Mouse (Mus musculus) E14TG2a.4 (cell line): ENCODE measurements around the gene Ppm1h.

Source experiments
- H3K27me3 ChIP-seq: 2 replicates; pipeline ENCODE4 v1.6.1; 2014; ENCODE audit warnings: low read length, control low read depth; ENCODE audit not compliant: insufficient read depth
- H3K36me3 ChIP-seq: 2 replicates; pipeline ENCODE4 v1.6.1; 2014; ENCODE audit warnings: low read length, control low read depth; ENCODE audit not compliant: insufficient read depth
- H3K4me1 ChIP-seq: replicated peaks from 2 replicates; pipeline ENCODE4 v1.6.1; 2014; ENCODE audit warnings: low read depth, low read length, control low read depth
- H3K4me3 ChIP-seq: replicated peaks from 2 replicates; pipeline ENCODE4 v1.5.1; 2014; ENCODE audit warnings: mild to moderate bottlenecking, low read length
- H3K9me3 ChIP-seq: 2 replicates; pipeline ENCODE4 v1.6.1; 2014; ENCODE audit warnings: low read length, control low read depth
- CTCF ChIP-seq: conservative IDR thresholded peaks from 2 replicates; pipeline ENCODE4 v1.5.1; 2014; ENCODE audit warnings: low read length
- NANOG ChIP-seq: IDR thresholded peaks from 2 replicates; pipeline ENCODE4 v1.6.1; 2014; ENCODE audit warnings: borderline replicate concordance, low read length, mixed read lengths
- POU5F1 ChIP-seq: IDR thresholded peaks from 2 replicates; pipeline ENCODE4 v1.6.1; 2014; ENCODE audit warnings: low read length, borderline replicate concordance

The Ppm1h gene

DNA sequence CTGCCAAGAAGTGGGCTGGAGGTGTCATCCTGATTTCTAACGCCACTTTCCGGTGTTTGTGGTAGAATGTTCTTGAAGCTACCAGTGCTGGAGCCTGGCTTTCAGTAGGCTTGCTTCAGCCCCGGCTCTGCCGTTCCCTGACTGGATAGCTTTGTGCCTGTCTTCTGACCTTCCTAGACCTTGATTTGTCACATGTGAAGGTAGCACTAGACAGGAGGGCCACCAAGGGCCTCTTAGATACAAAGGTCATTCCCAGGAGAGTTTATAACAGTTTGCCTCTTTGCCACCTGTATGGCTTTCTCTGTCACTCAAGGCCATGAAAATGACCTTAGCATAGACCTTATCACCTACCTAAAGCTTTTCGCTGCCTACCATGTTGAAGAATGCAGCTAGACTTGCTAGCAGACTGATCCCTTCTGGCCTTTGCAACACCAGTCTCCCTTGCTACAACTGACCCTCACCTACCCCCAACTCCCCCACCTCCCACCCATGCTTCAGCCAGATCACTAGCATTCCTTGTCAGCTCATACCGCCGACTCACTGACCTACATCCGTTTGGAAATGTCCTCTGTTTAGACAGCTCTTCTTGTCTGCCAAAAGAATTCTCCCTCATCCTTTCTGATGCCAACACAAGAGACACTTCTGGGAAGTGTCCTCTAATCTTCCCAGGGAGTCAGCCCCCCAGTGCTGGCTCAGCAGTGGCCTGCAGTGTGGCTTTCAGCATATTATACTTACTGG lies 180.5 kb downstream of the Ppm1h start:
- Histone ChIP-seq H3K36me3 (no peaks in the 10 kb centered on the region), H3K4me3 (no peak overlapping the region), H3K9me3 (no peaks in the 10 kb centered on the region), H3K4me1 (0 out of 2 replicates have a peak, but pooled peaks cover 16% of the 10 kb centered on the region), H3K27me3 (peaks cover 2% of the 10 kb centered on the region; the same call in 1 of the 2 replicates)
- TF ChIP-seq NANOG (no peak), CTCF (no peak), POU5F1 (no peak)

DNA sequence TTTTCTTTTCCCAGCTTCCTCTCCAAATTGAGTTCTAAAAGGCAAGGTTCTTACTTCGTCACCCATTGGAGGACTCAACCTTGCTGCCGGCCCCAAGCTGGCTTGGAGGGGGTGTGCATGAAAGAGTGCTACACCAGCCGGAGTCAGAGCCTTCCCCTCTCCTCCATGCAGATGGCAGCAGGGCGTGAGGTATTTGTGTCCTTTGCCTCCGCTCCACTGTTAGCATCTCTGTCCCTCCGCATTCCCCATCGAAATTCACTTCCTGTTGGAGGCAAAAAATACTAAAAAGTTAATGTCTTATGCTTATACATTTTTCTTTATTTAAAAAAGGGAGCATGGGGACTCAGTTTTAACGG lies 181.1 kb downstream of the Ppm1h start:
- H3K4me3 ChIP-seq = no peak overlapping the region
- H3K27me3 ChIP-seq = peaks cover 2% of the 10 kb centered on the region; the same call in 1 of the 2 replicates
- H3K9me3 ChIP-seq = no peaks in the 10 kb centered on the region
- no peak for TF ChIP-seq CTCF
- no peak for TF ChIP-seq NANOG
- TF ChIP-seq POU5F1 = no peak
- 0 out of 2 replicates have a peak, but pooled peaks cover 16% of the 10 kb centered on the region for H3K4me1 ChIP-seq
- H3K36me3 ChIP-seq = no peaks in the 10 kb centered on the region

DNA sequence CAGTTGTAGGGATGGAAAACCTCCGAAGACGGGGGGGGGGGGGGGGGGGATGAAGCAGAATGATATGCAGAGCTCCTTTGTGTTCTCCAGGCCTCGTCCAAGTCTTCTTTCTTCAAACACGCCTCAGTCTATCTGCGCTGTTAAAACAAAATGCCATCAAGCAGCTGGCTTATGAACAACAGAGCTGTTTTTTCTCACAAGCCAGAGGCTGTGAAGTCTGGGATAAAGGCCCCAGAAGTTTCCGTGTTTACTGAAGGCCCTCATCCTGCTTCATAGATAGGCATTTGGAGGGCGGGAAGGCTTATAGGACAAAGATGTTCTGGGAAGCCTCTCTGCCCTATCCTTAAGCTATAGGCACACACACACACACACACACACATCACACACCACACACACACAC lies 181.5 kb downstream of the Ppm1h start:
- Histone ChIP-seq H3K4me1 (0 out of 2 replicates have a peak, but pooled peaks cover 16% of the 10 kb centered on the region), H3K27me3 (peaks cover 2% of the 10 kb centered on the region; the same call in 1 of the 2 replicates), H3K36me3 (no peaks in the 10 kb centered on the region), H3K4me3 (no peak overlapping the region), H3K9me3 (no peaks in the 10 kb centered on the region)
- no peak for TF ChIP-seq NANOG
- TF ChIP-seq POU5F1 = no peak
- no peak for TF ChIP-seq CTCF

DNA sequence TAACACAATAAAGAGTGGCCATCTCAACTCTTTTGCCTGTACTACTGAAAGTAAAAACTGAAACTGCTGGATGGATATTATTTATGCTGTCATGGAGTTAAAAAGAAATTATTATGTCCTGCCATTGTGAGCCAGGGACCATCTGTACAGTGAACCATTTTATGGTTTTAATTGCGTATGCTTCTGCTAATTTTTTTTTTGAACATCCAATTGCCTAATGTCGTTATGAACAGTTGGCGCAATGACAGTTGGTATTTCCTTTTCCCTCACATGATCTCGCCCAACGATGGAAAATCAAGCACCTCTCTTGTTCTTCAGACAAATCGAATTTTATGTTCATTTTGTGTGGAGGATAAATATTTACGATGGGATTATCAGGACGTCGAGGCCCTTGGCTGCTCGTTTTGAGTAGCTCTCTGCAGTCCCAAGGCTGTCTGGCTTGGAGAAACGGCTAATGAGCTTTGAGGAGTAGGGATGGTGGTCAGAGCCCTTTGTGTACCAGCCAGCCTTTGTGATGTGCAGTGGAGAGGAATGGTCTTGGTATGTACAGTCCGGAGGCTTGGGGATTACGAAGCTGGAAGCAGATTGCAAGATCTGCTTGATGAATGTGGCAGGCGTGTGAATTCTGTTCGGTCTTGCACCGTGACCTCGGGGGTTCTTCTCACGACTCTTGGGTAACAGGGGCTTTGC lies 183.3 kb downstream of the Ppm1h start:
- TF ChIP-seq CTCF = no peak
- no peak for TF ChIP-seq POU5F1
- TF ChIP-seq NANOG = no peak
- no peaks in the 10 kb centered on the region for H3K9me3 ChIP-seq
- H3K4me1 ChIP-seq = 0 out of 2 replicates have a peak, but pooled peaks cover 27% of the 10 kb centered on the region
- no peak overlapping the region for H3K4me3 ChIP-seq
- H3K27me3 ChIP-seq = no peaks in the 10 kb centered on the region; the same call in 1 of the 2 replicates
- no peaks in the 10 kb centered on the region for H3K36me3 ChIP-seq

DNA sequence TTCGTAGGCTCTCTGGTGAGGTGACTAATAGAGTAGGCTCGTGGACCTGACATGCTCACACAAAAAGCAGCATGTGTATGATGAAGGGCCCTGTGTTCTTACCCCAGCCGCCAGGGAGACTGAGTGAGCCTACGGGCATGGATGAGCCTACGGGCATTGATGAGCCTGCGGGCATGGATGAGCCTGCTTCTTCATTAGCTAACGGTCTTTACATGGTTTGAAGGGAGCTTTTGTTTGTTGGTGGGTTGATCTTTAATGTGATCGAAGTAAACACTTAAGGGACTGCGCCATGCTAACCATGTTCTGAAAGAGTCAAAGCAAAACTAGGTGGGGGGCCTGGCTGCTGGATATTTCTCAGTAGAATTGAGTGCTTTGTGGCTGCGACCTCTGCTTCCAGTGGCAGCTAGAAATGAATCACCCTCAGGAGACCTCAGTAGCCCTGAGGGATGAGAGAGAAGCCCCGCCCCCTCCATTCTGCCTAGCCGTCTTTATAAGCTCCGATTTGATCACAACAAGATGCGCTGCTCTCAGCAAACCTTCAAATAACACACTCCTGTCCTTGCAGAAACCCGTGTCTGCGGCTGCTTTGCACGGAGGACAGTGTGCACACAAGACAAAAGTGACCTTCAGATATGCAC lies 183.9 kb downstream of the Ppm1h start:
- Histone ChIP-seq H3K4me1 (0 out of 2 replicates have a peak, but pooled peaks cover 27% of the 10 kb centered on the region), H3K36me3 (no peaks in the 10 kb centered on the region), H3K4me3 (no peak overlapping the region), H3K27me3 (no peaks in the 10 kb centered on the region), H3K9me3 (no peaks in the 10 kb centered on the region)
- no peak for TF ChIP-seq POU5F1
- no peak for TF ChIP-seq CTCF

DNA sequence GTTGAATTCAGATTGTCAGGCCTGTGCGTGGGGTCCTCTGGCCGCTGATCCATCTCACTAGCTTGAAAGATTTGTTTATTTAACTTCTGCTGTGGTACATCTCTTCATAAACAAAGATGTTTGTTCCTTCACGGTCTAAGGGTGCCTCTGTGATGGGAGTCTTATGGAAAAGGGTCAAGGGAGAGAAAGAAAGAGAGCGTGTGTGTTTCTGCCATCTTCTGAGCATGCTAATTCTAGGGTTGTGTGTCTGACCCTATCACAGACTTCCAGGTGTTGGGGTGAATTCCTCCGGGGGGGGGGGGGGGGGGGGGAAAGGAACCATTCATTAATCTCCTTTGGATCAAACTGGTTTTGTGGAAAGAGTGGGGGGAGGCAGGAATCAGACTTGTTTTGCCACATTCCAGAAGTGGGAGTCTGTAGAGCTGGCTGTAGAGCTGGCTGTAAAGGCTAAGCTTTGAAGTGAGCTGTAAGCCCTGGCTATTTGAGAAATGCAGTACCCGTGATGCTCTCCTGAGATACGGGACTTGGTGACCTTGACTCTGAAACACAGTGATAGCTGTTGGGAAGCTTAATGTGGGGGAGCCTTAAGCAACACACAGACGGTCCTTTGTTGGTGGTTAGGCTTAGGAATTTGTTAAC lies 191.4 kb downstream of the Ppm1h start:
- peaks cover 6% of the 10 kb centered on the region for H3K9me3 ChIP-seq
- no peak overlapping the region for H3K4me3 ChIP-seq
- H3K4me1 ChIP-seq = peaks cover 23% of the 10 kb centered on the region; the same call in 1 of the 2 replicates
- no peaks in the 10 kb centered on the region for H3K36me3 ChIP-seq
- no peaks in the 10 kb centered on the region for H3K27me3 ChIP-seq
- TF ChIP-seq CTCF (0 out of 2 replicates have a peak, but pooled peaks have one; percentile 1), NANOG (no peak)

DNA sequence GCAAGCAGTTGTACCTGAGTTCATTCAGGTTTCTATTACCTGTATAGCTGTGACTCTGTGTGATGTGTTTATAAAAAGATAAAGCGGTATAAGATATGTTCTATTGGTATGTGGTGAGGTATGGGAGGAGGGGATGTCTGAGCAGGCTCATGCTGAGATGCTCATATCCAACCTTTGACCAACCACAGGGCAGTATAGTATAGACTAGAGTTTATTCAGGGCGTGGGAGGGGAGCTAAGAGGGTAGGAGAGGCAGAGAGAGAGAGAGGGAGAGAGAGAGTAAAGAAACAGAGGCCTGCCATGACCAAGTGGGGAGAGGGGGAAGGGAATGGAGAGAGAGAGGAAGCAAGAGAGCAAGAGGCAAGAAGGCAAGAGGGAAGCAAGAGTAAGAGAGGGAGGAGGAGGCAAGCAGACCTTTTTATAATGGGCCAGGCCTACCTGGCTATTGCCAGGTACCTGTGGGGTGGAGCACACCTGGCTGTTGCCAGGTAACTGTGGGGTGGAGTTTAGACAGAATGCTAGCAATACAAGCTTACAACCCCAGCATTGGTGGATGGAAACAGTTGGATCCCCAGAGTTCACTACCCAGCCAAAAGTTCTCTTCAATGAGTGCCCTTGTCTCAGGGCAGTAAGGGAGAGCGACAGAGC lies 192.4 kb downstream of the Ppm1h start:
- H3K9me3 ChIP-seq = peaks cover 6% of the 10 kb centered on the region
- TF ChIP-seq POU5F1 (no peak), NANOG (no peak), CTCF (no peak)
- no peaks in the 10 kb centered on the region for H3K27me3 ChIP-seq

DNA sequence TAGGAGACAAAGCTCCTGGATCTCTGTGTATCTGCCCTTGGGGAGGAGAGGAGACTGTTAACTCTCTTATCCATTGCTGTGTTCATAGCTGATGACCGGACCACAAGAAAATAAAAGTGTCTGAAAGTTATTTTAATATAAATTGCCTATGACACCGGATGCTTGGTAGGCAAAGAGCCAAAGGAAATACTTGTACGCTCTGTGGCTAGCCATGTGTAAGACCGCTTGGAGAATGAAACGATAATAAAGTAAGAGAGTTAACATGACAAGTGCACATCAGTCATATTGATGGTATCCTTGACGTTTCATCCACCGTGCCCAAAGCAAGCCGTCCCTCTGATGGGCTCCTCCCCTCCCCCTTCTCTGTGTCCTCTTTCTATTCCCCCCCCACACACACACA lies 194.2 kb downstream of the Ppm1h start:
- peaks cover 6% of the 10 kb centered on the region for H3K9me3 ChIP-seq
- no peaks in the 10 kb centered on the region for H3K36me3 ChIP-seq
- H3K27me3 ChIP-seq = peaks cover 6% of the 10 kb centered on the region; the same call in 1 of the 2 replicates
- H3K4me3 ChIP-seq = no peak overlapping the region
- peaks cover 16% of the 10 kb centered on the region for H3K4me1 ChIP-seq
- TF ChIP-seq CTCF = no peak
- no peak for TF ChIP-seq POU5F1
- TF ChIP-seq NANOG = no peak

More for the DNA sequence above, 192.4 kb downstream of the Ppm1h start:
- Histone ChIP-seq H3K4me3 (no peak overlapping the region), H3K36me3 (no peaks in the 10 kb centered on the region), H3K4me1 (peaks cover 16% of the 10 kb centered on the region; the same call in 1 of the 2 replicates)
